Mouse (Mus musculus) C2C12 (cell line): ENCODE measurements around the gene Zfp772.

Source experiments
- CEBPB ChIP-seq: IDR thresholded peaks from one replicate; pipeline ENCODE4 v1.6.1; 2011; ENCODE audit warnings: low read depth, mild to moderate bottlenecking, control low read depth, moderate library complexity
- CTCF ChIP-seq: IDR thresholded peaks from one replicate; pipeline ENCODE4 v1.5.1; 2011; ENCODE audit not compliant: control insufficient read depth, insufficient read depth, insufficient read length
- MAX ChIP-seq: IDR thresholded peaks from one replicate; pipeline ENCODE4 v1.6.1; 2011; ENCODE audit warnings: mild to moderate bottlenecking, control low read depth
- MYOD1 ChIP-seq: IDR thresholded peaks from one replicate; pipeline ENCODE4 v1.6.1; 2011; ENCODE audit warnings: low read depth; ENCODE audit not compliant: control insufficient read depth, insufficient read length
- USF1 ChIP-seq: IDR thresholded peaks from one replicate; pipeline ENCODE4 v1.6.1; 2011; ENCODE audit warnings: low read depth, mild to moderate bottlenecking, control low read depth, moderate library complexity

DNA sequence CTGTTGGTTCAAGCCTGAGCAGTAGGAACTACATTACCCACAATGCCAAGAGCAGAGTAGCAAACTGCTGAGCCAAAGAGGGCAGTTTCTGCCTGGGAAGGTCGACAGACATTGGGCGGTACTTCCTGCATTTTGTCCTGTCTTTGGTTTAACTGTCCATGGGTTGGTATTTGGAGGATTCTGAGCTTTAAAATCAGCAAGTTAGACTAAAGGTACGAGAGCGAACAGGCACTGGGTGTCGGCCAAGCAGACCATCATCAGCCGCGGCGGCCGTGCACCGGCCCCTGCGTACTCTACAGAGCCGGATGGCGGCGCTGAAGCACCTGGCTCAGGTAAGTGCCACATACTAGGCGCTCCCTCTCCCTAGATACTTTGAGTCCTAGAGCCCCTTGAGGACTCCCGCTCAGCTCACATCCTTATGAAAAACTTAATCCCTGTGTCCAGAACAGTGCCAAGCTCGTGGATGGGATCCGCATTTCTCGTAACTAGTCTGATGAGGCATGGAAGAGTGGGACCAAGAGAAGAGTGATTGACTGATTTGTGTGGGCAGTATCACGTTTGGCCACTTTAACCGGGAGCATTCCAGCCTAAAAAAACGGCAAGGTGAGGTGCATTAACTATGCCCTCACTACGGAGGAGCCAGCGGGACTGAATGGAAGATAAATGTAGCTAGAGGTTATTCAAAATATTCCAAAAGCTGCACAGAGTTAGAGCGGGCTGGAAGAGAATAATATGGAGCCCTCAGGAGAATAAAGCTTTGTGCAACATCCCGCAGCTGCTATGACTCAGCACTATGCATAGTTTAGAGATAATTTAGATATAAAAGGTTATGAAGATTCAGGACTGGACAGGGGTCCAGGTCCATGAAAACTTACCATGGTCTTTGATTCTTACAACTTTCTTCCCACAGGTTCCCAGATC lies 38.3 kb downstream of the Zfp772 start, which contains the start of gene Zfp418:
- TF ChIP-seq CTCF (no peak), USF1 (no peak), CEBPB (no peak), MAX (no peak), MYOD1 (no peak)
